Mouse (Mus musculus) R1 (cell line): ENCODE measurements at regions not wholly inside any gene's neighbourhood (a gene's known extent, or its start where the extent isn't known, plus 50 kb on each side); places are given as distances from the start of the nearest gene placed in this dataset.

Experiments used
- DNase-seq: peaks from one replicate; pipeline ENCODE4 v3.0.0-alpha.2; 2018; ENCODE audit warnings: low read depth, low spot score

GRCm38 (mm10) chr3:119893165-119893910 is 109.1 kb upstream of the Ptbp2 start:
- peak; percentile 4 for DNase-seq

DNA sequence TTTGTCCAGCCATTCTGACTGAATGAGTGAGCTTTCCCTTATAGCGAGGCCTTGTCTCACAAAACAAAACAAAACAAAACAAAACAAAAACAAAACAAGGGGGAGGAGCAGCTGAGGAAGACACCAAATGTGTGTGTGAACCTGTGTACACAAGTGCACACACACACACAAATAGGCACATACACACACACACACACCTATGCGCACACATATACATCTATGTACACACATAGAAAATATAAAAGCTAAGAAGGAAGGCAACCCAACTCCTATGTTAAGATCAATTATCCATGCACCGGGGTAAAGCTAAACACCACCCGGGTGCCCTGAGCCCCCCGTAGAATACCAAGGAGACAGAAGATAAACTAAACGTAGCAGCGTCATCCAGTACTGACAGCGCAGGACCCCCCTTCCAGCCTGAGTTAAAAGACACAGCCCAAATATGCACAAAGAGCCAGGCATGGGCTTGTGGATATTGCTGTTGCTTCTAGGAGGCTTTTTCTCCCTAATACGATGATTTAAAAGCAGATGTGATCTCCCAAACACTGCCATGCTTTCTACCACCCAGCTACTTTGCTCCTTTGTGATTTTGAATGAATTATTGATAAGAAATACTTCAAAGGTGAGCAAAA is 108.4 kb upstream of the Ptbp2 start:
- DNase-seq, result no peak

DNA sequence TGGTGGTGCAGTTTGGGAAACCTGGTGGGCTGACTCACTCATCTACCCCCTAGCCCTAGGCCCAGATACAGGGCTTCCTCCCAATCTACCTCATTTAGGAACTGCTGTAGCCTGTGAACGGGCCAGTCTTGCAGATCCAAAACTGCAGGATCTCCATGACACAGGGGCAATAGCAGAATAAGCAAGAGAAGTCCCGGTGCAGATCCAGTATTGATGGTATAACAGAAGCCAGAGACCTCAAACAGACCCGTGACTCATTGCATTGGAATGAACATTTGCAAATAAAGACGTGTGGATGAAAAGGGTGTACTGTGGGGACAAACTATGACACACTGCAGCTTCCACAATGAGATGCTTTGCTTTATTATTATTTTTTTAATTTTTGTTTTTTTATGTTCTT is 106.6 kb upstream of the Ptbp2 start:
- DNase-seq, result peak; percentile 4

GRCm38 (mm10) chr3:119888487-119888886 is 104.2 kb upstream of the Ptbp2 start:
- DNase-seq, result no peak

- DNase-seq, result no peak
These were observed 92.1 kb upstream of the Ptbp2 start for GRCm38 (mm10) chr3:119876395-119876794.

DNA sequence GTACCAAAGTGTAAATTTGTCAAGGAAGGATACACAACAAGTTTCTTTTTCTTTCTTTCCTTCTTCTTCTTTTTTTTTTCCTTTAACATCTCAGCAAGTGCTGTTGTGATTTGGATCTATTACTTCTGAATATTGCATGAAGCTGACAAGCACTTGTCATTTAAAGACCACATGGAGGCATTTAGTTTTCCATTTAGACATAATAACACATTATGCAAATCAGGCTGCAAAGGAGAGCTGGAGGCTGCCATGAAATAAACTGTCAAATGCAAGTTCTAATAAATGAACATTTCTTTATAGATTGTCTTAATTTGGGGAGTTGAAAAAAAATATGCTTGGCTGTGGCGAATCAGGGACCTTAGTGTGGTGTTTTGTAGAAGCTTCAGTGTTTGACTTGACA is 90.8 kb upstream of the Ptbp2 start:
- DNase-seq, result no peak

GRCm38 (mm10) chr3:119862194-119862957 is 78.1 kb upstream of the Ptbp2 start:
- peak; percentile 42 for DNase-seq
